Mouse (Mus musculus) heart, postnatal 0 days (tissue): ENCODE measurements around the gene Ddx19a.

Experiments used
- CTCF ChIP-seq: IDR thresholded peaks from 2 replicates; pipeline ENCODE4 v1.5.1; 2016; ENCODE audit warnings: antibody characterized with exemption, control low read depth, low read depth
- EP300 ChIP-seq: IDR thresholded peaks from 2 replicates; pipeline ENCODE4 v1.6.1; 2016; ENCODE audit warnings: antibody characterized with exemption, low read depth

DNA sequence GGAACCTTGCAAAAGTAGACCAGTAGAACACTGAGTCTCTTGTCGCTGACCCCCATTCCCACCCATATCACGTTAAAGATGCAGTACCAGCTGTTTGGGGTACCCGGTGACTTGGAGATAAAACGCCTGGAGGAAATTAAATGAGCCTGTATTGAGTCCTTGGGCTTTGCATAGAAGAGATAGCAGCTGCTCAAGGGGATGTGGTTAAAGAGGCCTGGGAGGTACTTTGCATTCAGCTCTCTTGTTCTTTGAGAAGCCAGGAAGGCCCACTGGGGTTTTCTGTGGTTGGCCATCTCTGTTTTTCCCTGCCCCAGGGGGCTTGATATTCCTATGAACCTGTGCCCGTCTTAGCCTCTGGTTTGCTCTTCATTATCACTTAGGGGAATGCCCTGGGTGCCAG, 68.5 kb downstream of the Ddx19a start:
- TF ChIP-seq CTCF (no peak), EP300 (no peak)
